Mouse (Mus musculus) heart, adult 2 months (tissue): ENCODE measurements at regions not wholly inside any gene's neighbourhood (a gene's known extent, or its start where the extent isn't known, plus 50 kb on each side); places are given as distances from the start of the nearest gene placed in this dataset.
"Not testable (repeated sequence)": the region's sequence is repeated elsewhere in the genome, so short reads cannot be mapped to it uniquely, and the experiment has no call there.

Experiments
- DNase-seq, 2 experiments: peaks; one replicate each; pipeline ENCODE4 v3.0.0; 2021
- H3K27ac ChIP-seq: fragments of 200-600 bp; 2 replicates; pipeline ENCODE4 v1.8.1; 2022
- H3K27me3 ChIP-seq: fragments of 200-500 bp; 2 replicates; pipeline ENCODE4 v1.6.1; 2012; ENCODE audit warnings: mild to moderate bottlenecking, low read length, inconsistent platforms, mixed read lengths; ENCODE audit not compliant: control insufficient read depth, insufficient read depth
- H3K36me3 ChIP-seq: fragments of 200-500 bp; 2 replicates; pipeline ENCODE4 v1.6.1; 2012; ENCODE audit warnings: low read length, inconsistent platforms; ENCODE audit not compliant: control insufficient read depth, insufficient read depth
- H3K4me1 ChIP-seq: fragments of 200-500 bp; 2 replicates; pipeline ENCODE4 v1.6.1; 2011; ENCODE audit warnings: low read length; ENCODE audit not compliant: control insufficient read depth, insufficient read depth
- H3K4me3 ChIP-seq: fragments of 200-600 bp; 2 replicates; pipeline ENCODE4 v1.8.1; 2022
- H3K79me2 ChIP-seq: fragments of 200-500 bp; replicated peaks from 2 replicates; pipeline ENCODE4 v1.6.1; 2012; ENCODE audit warnings: mild to moderate bottlenecking, inconsistent platforms, low read length, moderate library complexity, mixed read lengths; ENCODE audit not compliant: control insufficient read depth, insufficient read depth
- H3K9ac ChIP-seq: fragments of 200-500 bp; 2 replicates; pipeline ENCODE4 v1.6.1; 2012; ENCODE audit warnings: low read depth, mild to moderate bottlenecking, control low read depth, inconsistent platforms, low read length, mixed read lengths
- CTCF ChIP-seq: fragments of 200-600 bp; IDR thresholded peaks from 2 replicates; pipeline ENCODE4 v1.8.1; 2022; ENCODE audit warnings: antibody characterized with exemption, mild to moderate bottlenecking, moderate library complexity
- EP300 ChIP-seq: fragments of 200-500 bp; IDR thresholded peaks from 2 replicates; pipeline ENCODE4 v1.6.1; 2011; ENCODE audit warnings: low read depth, low read length, control low read depth; ENCODE audit not compliant: insufficient read depth
- POLR2A ChIP-seq: fragments of 200-500 bp; IDR thresholded peaks from 2 replicates; pipeline ENCODE4 v1.6.1; 2011; ENCODE audit warnings: mild to moderate bottlenecking, low read depth, low read length, control low read depth; ENCODE audit not compliant: insufficient read depth
- WGBS: fragments of 180-500 bp; shearing (Covaris S2); methylation state at CpG from one replicate; pipeline ENCODE4 v1.1.7; 2018; 5-methylcytosine and 5-hydroxymethylcytosine counted together
- intact Hi-C: fragments of 180-260 bp; cut with DNase I; formaldehyde crosslinking; loops from one replicate; pipeline ENCODE4 v1.15.1; 2025

GRCm38 (mm10) chr6:31821621-31822020, 228.4 kb upstream of the 1700012A03Rik start:
- intact Hi-C loops: no loop called here

GRCm38 (mm10) chr6:31817640-31818039, 232.4 kb upstream of the 1700012A03Rik start:
- WGBS: 94% methylated on average over 1 of the region's 1 CpGs
- no peaks in the 10 kb centered on the region for H3K79me2 ChIP-seq
- H3K27me3 ChIP-seq: no peaks in the 10 kb centered on the region

More at GRCm38 (mm10) chr6:31821621-31822020, 228.4 kb upstream of the 1700012A03Rik start:
- 51% methylated on average over 7 of the region's 7 CpGs for WGBS
- H3K4me1 ChIP-seq: no peaks in the 10 kb centered on the region
- no peak for TF ChIP-seq EP300
- no peak for TF ChIP-seq POLR2A
- no peak for TF ChIP-seq CTCF
- no peaks in the 10 kb centered on the region for H3K27me3 ChIP-seq
- H3K27ac ChIP-seq: no peak overlapping the region
- no peak overlapping the region for H3K9ac ChIP-seq
- no peaks in the 10 kb centered on the region for H3K36me3 ChIP-seq
- H3K4me3 ChIP-seq: no peak overlapping the region
- DNase-seq: no peak
- no peaks in the 10 kb centered on the region for H3K79me2 ChIP-seq

GRCm38 (mm10) chr6:31811890-31812289, 238.2 kb upstream of the 1700012A03Rik start:
- DNase-seq: no peak
- Histone ChIP-seq H3K79me2 (no peaks in the 10 kb centered on the region), H3K36me3 (no peaks in the 10 kb centered on the region), H3K9ac (no peak overlapping the region), H3K27me3 (no peaks in the 10 kb centered on the region), H3K27ac (no peak overlapping the region), H3K4me1 (no peaks in the 10 kb centered on the region), H3K4me3 (no peak overlapping the region)
- 73% methylated on average over 9 of the region's 9 CpGs for WGBS
- TF ChIP-seq POLR2A (no peak), EP300 (no peak)
- intact Hi-C loops: no loop called here

More at GRCm38 (mm10) chr6:31817640-31818039, 232.4 kb upstream of the 1700012A03Rik start:
- DNase-seq: no peak
- Histone ChIP-seq H3K9ac (no peak overlapping the region), H3K36me3 (no peaks in the 10 kb centered on the region), H3K4me1 (no peaks in the 10 kb centered on the region), H3K27ac (no peak overlapping the region), H3K4me3 (no peak overlapping the region)
- TF ChIP-seq POLR2A (no peak), CTCF (no peak), EP300 (no peak)
- intact Hi-C loops: no loop called here

- H3K27me3 ChIP-seq: no peaks in the 10 kb centered on the region
- DNase-seq: no peak
- no peaks in the 10 kb centered on the region for H3K4me1 ChIP-seq
- H3K9ac ChIP-seq: no peak overlapping the region
- 65% methylated on average over 10 of the region's 10 CpGs for WGBS
- no peak overlapping the region for H3K27ac ChIP-seq
- TF ChIP-seq CTCF (no peak), POLR2A (no peak), EP300 (no peak)
- no peaks in the 10 kb centered on the region for H3K36me3 ChIP-seq
- intact Hi-C loops: no loop called here
- no peaks in the 10 kb centered on the region for H3K79me2 ChIP-seq
- H3K4me3 ChIP-seq: no peak overlapping the region
Measured at GRCm38 (mm10) chr6:31810602-31811512, 239.2 kb upstream of the 1700012A03Rik start.

- DNase-seq, H3K4me1 ChIP-seq, H3K27me3 ChIP-seq, intact Hi-C loops, H3K4me3 ChIP-seq, H3K79me2 ChIP-seq, H3K36me3 ChIP-seq, H3K9ac ChIP-seq, H3K27ac ChIP-seq: not testable (repeated sequence)
- WGBS: 72% methylated on average over 5 of the region's 10 CpGs
Measured at GRCm38 (mm10) chr6:31804468-31804867, 240.7 kb upstream of the Podxl start.

- DNase-seq: peak in 1 of 2 experiments; percentile 39
- intact Hi-C loops, H3K27ac ChIP-seq, H3K9ac ChIP-seq, H3K4me3 ChIP-seq, H3K27me3 ChIP-seq, H3K79me2 ChIP-seq, H3K4me1 ChIP-seq, H3K36me3 ChIP-seq: not testable (repeated sequence)
- 91% methylated on average over 13 of the region's 24 CpGs for WGBS
Measured at GRCm38 (mm10) chr6:31803222-31803621, 239.4 kb upstream of the Podxl start.
